Mouse (Mus musculus) urinary bladder, postnatal 36 days (tissue): ENCODE results near the gene Stoml3.

Experiments used
- DNase-seq, 2 experiments: peaks; one replicate each; pipeline ENCODE4 v3.0.0; 2022; ENCODE audit warnings: low spot score in 2 of 2, mixed read lengths in 1 of 2

The Stoml3 gene

DNA sequence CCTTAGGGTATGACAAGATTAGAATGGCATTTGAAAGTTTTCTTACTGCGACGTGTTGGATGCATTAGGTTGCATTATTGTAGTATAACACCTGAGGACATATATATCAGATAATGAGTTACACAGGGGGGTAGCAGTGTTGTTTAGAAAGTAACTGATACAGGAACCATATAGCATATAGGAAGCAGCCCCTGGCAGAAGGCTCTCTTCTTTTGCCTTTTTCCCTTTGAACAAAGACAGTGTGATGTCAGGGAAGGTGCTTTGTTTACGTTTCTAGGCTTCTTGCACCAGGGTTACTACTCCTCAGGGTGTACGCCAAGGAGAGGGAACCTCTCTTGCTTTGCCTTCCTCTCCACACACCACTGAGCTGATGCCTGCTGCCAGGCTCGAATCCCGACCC, at the start of gene Stoml3:
Gene Stoml3 (plus strand): TSS at position 301 of the 400 bp plus-strand sequence.
- DNase-seq = no peak

GRCm38 (mm10) chr3:53445540-53445939, 42.9 kb upstream of the Stoml3 start:
- DNase-seq = no peak

DNA sequence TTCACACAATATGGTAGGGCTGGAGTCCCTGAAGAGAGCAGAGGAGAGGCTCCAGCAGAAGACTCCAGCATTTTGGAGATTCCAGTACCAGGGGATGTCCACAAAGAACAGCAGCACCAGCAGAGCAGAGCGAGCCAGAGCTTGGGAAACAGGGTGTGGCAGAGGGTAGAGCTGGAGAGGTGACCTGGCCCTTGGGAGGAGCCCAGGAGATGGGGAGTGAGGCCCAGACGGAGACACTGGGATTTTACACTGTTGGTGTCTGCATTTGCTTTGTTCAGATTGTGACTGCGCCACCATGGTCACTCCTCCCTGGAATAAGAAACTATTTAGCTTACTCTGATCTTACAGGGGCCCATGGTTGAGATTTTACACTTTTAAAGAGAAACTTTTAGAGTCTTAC, 41.7 kb upstream of the Stoml3 start:
- no peak for DNase-seq

DNA sequence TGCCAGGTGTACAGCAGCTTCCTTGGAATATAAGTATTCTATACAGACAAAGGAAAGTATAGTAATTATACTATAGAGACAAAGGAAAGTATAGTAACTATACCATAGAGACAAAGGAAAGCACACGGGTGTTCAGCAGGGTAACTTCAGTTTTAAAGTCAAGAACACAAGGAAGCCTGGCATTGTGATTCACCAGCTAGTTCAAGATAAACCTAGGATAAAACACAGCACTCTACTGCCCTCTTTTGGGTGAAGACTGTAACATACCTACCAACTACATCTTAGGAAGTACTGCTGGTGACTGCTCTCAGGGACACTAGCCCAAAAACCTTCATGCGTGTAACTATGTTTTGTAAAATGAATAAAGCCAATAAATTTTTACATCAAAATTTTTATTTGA, 40.2 kb upstream of the Stoml3 start:
- no peak for DNase-seq

- no peak for DNase-seq
These were observed 37.8 kb upstream of the Stoml3 start for GRCm38 (mm10) chr3:53450666-53451065.

DNA sequence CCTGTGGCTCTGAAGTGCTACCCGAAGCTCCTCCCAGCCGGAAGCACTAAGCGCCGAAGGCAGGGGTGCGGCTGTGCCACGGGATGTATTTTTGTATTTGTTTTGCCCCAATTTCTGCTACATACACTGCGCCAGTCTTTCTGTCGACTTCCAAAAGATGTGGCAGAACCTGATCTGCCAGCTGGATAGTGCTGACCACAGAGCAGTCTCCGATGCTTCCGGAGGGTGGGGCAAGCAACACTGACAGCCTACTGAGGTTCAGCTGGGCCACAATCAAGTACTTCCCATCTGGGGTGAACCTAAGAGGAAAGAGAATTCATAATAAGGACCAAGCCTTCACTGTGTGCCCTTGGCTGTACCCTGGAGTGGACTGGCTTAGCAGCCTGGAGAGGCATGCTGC, 36.1 kb upstream of the Stoml3 start:
- peak; percentile 53 to 69 for DNase-seq

DNA sequence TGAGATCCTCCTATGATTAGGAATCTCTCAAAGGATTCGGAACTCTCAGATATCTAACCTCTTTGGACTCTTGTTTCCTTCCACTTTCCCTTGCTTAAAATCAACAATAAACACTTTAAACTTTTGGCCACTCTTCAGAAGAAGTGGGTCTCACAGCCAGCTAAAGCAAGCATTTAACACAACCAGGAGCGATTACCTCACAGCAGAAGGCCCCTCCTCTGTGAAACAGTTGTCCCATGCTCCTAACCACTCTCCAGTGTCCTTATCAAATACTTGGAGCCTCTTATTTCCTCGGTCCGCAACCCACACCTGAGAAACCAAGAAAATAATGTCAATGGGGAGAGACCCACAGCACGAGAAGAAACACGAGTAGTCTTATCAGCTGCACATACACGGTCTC, 35.1 kb upstream of the Stoml3 start:
- no peak for DNase-seq

GRCm38 (mm10) chr3:53454005-53454404, 34.4 kb upstream of the Stoml3 start:
- no peak for DNase-seq

GRCm38 (mm10) chr3:53454561-53454960, 33.9 kb upstream of the Stoml3 start:
- no peak for DNase-seq

DNA sequence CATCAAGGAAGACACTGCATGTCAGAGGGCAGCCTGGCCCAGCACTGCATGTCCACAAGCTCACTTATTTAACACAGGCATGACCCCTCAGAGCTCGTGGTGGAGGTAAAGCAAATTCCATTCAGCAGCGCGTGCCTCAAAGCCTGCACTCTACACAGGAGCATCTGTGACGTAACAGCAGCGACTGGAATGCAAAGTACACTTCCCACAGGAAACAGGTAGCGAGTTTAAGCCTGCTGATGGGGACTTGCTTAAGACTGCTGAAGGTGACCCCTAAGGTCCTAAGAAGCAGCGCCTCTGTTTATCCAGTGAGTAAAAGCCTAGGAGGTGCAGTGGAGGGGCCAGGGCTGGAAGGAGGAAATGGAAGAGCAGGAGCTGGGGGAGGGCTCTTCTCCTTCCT, 33.5 kb upstream of the Stoml3 start:
- DNase-seq = no peak

- DNase-seq = no peak
These were observed 30.7 kb upstream of the Stoml3 start for GRCm38 (mm10) chr3:53457750-53458149.

- DNase-seq = no peak
These were observed 28.3 kb upstream of the Stoml3 start for GRCm38 (mm10) chr3:53460106-53460505.

DNA sequence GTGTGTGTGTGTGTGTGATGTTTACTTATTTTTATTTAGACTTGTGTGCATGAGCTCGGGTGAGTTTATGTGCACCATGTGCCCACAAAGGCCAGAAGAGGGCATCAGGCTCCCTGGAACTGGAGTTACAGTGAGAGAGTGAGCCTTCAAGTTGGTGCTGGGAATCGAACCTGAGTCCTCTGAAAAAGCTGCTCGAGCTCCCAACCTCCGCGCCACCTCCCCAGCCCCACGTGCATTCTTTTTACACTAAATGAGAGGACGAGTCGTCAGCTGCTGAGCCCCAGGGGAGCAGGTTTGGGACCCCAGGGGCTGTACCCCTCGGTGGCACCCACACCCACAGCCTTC, 25.8 kb upstream of the Stoml3 start:
- DNase-seq = peak in 1 of 2 experiments; percentile 9

GRCm38 (mm10) chr3:53463046-53463764, 25.2 kb upstream of the Stoml3 start, which contains the start of the genes Nhlrc3 and Proser1:
TSS of gene Nhlrc3 (minus strand) at chr3:53463332.
TSS of gene Proser1 (plus strand) at chr3:53463666.
- DNase-seq = peak; percentile 94 to 95

- DNase-seq = no peak
These were observed 24.7 kb upstream of the Stoml3 start for GRCm38 (mm10) chr3:53463765-53464114.

GRCm38 (mm10) chr3:53464146-53464698, 24.2 kb upstream of the Stoml3 start:
- no peak for DNase-seq

DNA sequence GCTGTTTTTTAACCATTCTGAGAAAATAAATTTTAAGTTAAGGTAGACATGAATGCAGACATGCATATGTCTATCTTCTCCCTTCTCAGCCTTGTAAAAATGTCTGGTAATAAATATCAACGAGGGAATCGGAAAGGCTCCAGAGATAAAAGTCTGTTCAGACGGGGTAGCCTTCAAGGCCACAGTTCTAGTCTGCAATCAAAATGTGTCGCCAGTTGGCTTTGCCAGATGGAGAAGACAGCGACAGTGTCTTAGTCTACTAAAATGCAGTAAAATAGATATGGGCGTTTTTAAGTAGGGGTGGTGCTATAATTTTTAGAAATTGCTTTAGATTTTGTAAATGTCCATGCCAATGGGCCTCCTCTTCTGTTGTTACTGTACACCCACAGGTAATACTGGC, 23.1 kb upstream of the Stoml3 start:
- DNase-seq = no peak

- no peak for DNase-seq
These were observed 22.0 kb upstream of the Stoml3 start for GRCm38 (mm10) chr3:53466481-53466880.

- no peak for DNase-seq
These were observed 21.1 kb upstream of the Stoml3 start for GRCm38 (mm10) chr3:53467356-53467755.

DNA sequence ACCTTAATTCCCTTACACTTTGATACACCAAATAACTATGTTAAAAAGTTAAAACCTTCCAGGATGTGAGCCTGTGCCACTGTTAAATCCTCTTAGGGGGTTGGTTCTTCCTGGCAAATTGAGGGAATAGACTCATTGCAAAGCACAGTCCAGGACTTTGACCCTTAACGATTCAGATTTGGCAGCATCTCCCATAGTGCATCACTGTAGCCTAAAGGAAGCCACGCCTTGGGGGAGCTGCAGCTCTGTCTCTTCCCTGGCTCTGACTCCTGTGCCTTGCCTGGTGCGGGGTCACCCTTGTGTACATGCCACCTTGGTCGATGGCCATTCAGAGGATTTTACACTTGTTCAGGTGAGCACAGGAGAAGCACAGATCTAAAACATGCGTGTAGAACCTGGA, 18.8 kb upstream of the Stoml3 start:
- DNase-seq = no peak

GRCm38 (mm10) chr3:53472061-53472460, 16.4 kb upstream of the Stoml3 start:
- DNase-seq = no peak

DNA sequence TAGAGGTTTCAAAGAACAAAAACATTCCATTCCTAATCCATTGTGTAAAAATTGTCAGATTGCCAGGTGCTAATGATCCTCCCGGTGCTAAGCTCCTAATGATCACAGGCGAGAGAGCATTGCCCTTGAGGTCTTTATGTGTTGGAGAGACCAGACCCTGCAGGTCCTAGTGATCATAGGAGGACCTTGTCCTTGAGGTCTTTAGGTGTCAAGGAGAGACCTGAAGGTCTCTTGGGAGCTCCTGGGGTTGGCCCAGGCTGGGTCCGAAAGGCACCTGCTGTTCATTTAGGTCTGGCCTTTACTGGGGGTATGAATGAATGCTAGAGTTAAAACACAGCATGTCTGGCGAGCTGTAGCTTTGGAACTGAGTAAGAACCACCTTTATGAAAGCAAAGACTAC, 14.3 kb upstream of the Stoml3 start:
- no peak for DNase-seq

DNA sequence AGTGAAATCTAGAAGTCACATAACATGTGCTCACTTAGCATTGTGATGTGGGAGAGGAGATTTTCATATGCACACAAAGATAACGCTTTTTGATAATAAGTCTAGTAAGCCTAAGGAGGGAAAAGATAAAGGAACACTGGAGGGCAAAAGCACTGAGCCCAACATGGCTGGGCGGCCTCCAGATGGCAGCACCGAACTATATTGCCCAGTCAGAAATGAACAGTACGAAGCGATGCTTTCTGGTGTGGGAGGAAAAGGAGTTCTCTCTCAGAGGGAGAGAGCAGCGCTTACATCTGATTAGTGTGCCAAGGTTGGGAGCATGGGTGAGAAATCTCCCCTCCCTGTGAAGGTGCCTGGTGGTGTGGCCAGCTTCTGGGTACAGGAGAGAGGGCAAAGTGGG, 12.6 kb upstream of the Stoml3 start:
- DNase-seq = no peak

DNA sequence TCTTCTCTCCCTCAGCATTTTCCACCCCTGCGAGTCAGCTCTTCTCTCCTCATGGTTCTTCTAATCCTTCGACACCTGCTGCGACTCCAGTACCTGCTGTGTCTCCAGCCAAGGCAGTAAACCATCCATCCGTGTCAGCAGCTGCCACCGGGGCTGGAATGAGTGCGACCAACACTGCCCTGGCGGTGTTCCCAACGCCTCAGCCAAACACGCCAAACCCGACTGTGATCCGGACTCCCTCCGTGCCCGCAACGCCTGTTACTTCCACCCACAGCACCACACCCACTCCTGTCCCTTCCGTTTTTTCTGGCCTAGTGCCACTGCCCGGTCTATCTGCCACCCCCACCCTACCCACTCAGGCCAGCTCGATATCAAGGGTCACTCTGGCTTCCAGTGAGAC, 11.0 kb upstream of the Stoml3 start:
- DNase-seq = no peak
